Mouse (Mus musculus) small intestine, adult 2 months (tissue): Measurements from ENCODE around the gene Gm2888. TPM values are rescaled to one million over a fixed set of nuclear protein-coding genes. Genes with fewer than 3 reads are reported as not detected.
A peak's percentile ranks its signal among the peaks of the same experiment; 100 is the strongest.
"Not testable (repeated sequence)": the region's sequence is repeated elsewhere in the genome, so short reads cannot be mapped to it uniquely, and the experiment has no call there.

ENCODE experiments used
- H3K27ac ChIP-seq: fragments of 200-500 bp; 2 replicates; pipeline ENCODE4 v1.5.1; 2012; ENCODE audit warnings: low read depth, low read length, control low read depth, inconsistent platforms; ENCODE audit not compliant: insufficient read depth
- H3K27me3 ChIP-seq: fragments of 200-500 bp; 2 replicates; pipeline ENCODE4 v1.6.1; 2012; ENCODE audit warnings: mild to moderate bottlenecking, moderate library complexity, low read length, inconsistent platforms; ENCODE audit not compliant: control insufficient read depth, insufficient read depth
- H3K36me3 ChIP-seq: fragments of 200-500 bp; 2 replicates; pipeline ENCODE4 v1.6.1; 2012; ENCODE audit warnings: mild to moderate bottlenecking, low read length, control low read depth, inconsistent platforms; ENCODE audit not compliant: control insufficient read depth, insufficient read depth
- H3K4me1 ChIP-seq: fragments of 200-500 bp; 2 replicates; pipeline ENCODE4 v1.6.1; 2012; ENCODE audit warnings: low read length, inconsistent platforms, mixed read lengths; ENCODE audit not compliant: control insufficient read depth, insufficient read depth, insufficient read length
- H3K4me3 ChIP-seq: fragments of 200-500 bp; 2 replicates; pipeline ENCODE4 v1.5.1; 2012; ENCODE audit warnings: low read depth, mild to moderate bottlenecking, control low read depth, inconsistent platforms, low read length, moderate library complexity
- WGBS: fragments of 180-500 bp; shearing (Covaris S2); methylation state at CpG from one replicate; pipeline ENCODE4 v1.1.7; 2018; 5-methylcytosine and 5-hydroxymethylcytosine counted together
- polyA plus RNA-seq: library from polyadenylated mRNA; depleted of rRNA; stranded (reverse); fragments of >200 nt; gene quantifications from 2 replicates; pipeline ENCODE4 v1.2.3, GENCODE M21; 2012; rRNA removed

Gene Gm2888
- not detected in 2 replicates for polyA plus RNA-seq

- not testable (repeated sequence) for H3K36me3 ChIP-seq, H3K4me3 ChIP-seq, H3K27ac ChIP-seq, H3K27me3 ChIP-seq, H3K4me1 ChIP-seq
- 53% methylated on average over 3 of the region's 3 CpGs for WGBS
Measured at GRCm38 (mm10) chr14:3029702-3030101, at the start of gene Gm2888. Gm2888 (plus strand) TSS chr14:3030002.

GRCm38 (mm10) chr14:3048727-3049512 is 19.1 kb downstream of the Gm2888 start, which contains the start of gene Gm2897:
Gm2897 (plus strand) TSS chr14:3049285.
- 3% methylated on average over 35 of the region's 40 CpGs for WGBS
- H3K27ac ChIP-seq, H3K36me3 ChIP-seq, H3K27me3 ChIP-seq, H3K4me1 ChIP-seq: not testable (repeated sequence)
- peak within 1 kb of the TSS; percentile 51 for H3K4me3 ChIP-seq

GRCm38 (mm10) chr14:3049513-3049800 is 19.7 kb downstream of the Gm2888 start:
- H3K4me1 ChIP-seq, H3K27me3 ChIP-seq, H3K27ac ChIP-seq, H3K36me3 ChIP-seq: not testable (repeated sequence)
- peak overlapping the region; percentile 51 for H3K4me3 ChIP-seq
- 3% methylated on average over 18 of the region's 20 CpGs for WGBS

- not testable (repeated sequence) for H3K27me3 ChIP-seq, H3K4me1 ChIP-seq, H3K4me3 ChIP-seq, H3K36me3 ChIP-seq, H3K27ac ChIP-seq
- 1% methylated on average over 5 of the region's 8 CpGs for WGBS
Measured at GRCm38 (mm10) chr14:3050087-3050486, 20.3 kb downstream of the Gm2888 start.

Other genes with a start within 250 kb of the Gm2888 start
- not detected in 2 replicates for gene Gm2897, start 19.3 kb downstream of the Gm2888 start, polyA plus RNA-seq
- gene Gm10340, start 104.0 kb downstream of the Gm2888 start, polyA plus RNA-seq, result not detected in 2 replicates
- not detected in 2 replicates for gene Gm5795, start 158.3 kb downstream of the Gm2888 start, polyA plus RNA-seq
- gene D830030K20Rik, start 178.5 kb downstream of the Gm2888 start, polyA plus RNA-seq, result 0.08 TPM in 1 of 2 replicates, not detected in the other